Mouse (Mus musculus): ENCODE measurements around the gene Prpf6.

DNA sequence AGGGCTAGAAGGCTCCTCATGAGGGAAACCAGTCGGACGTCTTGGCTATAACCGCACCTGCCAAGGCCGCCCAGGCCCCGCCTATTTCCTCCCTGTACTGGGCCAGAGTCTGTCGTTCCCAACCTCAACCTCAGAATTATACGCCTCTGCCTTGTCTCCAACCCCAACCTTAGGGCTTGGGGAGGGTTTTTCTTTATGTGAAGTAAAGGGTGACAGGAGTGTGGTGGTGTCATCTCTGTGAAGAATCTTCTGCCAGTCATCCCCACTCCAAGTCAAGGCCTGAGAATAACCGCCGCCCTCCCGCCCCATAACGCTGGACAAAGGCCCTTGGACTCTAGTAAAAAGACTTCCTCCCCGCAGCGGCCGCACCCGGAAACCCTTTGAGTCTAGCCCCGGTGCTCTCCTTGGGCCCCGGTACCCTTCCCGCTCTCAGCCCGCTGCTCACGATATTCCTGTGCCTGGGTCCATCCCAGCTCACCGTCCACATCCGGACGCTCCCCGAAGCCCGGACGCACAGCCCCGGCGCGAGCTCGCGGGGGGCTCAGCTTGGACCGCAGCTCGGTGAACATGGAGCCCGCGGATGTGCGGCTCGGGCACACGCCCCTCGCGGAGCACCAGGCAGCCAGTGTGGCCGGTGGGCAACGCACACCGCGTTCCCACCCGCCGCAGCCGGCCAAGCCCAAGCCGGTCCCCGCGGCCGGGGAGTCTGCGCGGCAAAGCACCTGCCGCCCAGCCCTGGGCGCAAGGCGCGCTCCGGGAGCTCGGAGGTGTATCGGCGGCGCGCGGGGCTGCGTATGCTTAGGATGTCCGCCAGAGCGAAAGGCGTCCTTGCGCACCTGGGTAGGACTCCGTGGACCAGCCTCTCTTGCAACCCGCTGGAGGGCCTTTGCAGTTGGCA, 7.0 kb downstream of the Prpf6 start, which contains the start of gene Samd10:
- no peak for TF ChIP-seq EP300 (IDR thresholded peaks at IDR 0.05)
- TF ChIP-seq CTCF (IDR thresholded peaks at IDR 0.05): peak; percentile 35

All from lung, postnatal 0 days (tissue).